Mouse (Mus musculus): ENCODE data around the gene Adamts12. TPM values are rescaled to one million over a fixed set of nuclear protein-coding genes. Genes with fewer than 3 reads are reported as not detected.

Gene Adamts12
- polyA plus RNA-seq, 1 experiment from 2014 or later: 0.72 TPM

DNA sequence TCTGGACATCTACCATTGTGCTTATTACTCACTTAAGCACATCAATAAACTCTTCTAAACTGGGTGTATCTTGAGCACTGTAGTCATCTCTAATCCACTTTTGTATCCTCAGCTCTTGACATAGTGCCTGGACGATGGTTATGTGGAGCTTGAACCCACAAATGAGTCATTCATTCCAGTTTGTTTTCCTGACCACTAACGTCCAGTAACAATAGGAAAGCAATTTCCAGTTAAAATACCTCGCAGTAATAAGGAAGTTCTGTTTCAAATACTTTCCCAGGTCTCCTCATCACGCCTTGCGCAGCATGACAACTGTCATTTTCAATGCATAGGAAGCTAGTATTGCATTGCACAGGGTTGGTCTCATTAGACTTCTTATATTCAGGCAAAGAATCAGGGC lies 21.8 kb upstream of the Adamts12 start:
- Histone ChIP-seq H3K4me1 (no peaks in the 10 kb centered on the region), H3K9ac (no peak overlapping the region), H3K9me3 (replicated peaks) (no peaks in the 10 kb centered on the region), H3K27me3 (peaks cover 6% of the 10 kb centered on the region), H3K4me3 (no peak overlapping the region), H3K27ac (no peak overlapping the region), H3K4me2 (no peak overlapping the region), H3K36me3 (ENCODE audit: poor library complexity, severe bottlenecking) (no peaks in the 10 kb centered on the region)
- ATAC-seq: no peak
- WGBS: 82% methylated on average over 5 of the region's 5 CpGs

DNA sequence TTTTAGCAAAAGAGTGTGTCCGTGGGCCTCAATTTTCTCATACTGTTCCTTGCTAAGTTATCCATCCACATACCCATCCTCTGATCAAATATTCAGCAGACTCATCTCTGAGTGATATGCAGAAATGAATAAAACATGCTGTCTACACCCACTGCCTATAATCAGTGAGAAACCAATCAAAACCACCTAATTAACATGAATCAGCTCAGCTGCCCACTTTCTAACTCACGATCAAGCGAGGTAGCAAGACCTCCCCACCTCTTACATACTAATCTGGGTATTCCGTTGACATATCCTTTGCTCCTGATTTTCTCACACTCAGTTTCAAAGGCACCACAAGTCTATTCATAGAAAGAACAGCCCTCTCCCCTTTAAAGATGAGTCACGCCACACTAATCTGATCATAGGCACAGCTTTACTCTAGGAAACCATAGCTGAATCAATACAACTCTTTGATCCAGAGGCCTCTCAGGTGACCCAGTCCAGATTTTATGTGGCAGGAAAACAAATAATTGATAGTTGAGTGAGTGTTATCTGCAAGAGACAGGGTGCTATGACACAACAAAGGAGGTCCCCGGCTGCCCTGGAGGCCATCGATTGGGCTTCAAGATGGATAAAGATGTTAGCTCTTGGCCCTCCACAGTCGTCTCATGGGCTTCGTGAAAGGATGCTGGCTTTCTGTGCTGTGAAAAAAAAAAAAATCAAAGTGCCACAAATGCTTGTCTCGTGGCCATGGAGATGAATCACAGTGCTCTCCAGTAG lies 10.7 kb upstream of the Adamts12 start:
- Histone ChIP-seq H3K27ac (no peak overlapping the region), H3K36me3 (ENCODE audit: poor library complexity, severe bottlenecking) (no peaks in the 10 kb centered on the region), H3K9ac (no peak overlapping the region), H3K27me3 (no peaks in the 10 kb centered on the region), H3K4me1 (no peaks in the 10 kb centered on the region), H3K4me2 (no peak overlapping the region), H3K4me3 (no peak overlapping the region), H3K9me3 (replicated peaks) (no peaks in the 10 kb centered on the region)
- peak; percentile 4; the same call in 1 of the 2 replicates for ATAC-seq
- WGBS: 66% methylated on average over 10 of the region's 10 CpGs

DNA sequence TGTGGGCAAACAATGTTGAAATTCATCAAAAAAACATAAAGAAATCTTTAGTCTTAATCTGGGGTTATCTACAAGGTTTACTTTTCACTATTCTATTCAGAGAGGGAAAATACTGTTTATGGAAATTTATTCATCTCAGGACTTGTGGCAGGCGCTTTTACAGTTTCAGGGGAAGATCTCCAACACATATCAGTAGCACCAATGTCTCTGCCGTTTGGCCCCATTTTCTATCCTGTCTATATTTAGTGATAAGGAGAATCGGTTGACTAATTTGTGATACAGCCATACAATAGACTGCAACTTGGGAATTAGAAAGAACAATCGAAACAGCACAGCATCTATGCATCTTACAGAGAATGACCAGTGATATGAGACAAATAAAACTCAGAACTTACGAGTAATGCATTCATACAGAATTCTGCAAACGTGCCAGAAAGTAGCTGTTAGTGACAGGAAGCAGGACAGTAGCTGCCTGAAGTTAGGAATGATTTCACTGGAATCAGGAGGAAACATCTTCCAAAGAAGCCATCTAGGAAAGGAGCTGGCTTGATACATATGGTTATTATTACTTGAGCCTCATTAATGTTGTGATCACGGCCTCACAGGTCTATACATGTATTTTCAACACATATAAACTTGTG lies 10.0 kb upstream of the Adamts12 start:
- WGBS: 83% methylated on average over 7 of the region's 7 CpGs
- no peaks in the 10 kb centered on the region for H3K36me3 ChIP-seq (ENCODE audit: poor library complexity, severe bottlenecking)
- H3K4me1 ChIP-seq: no peaks in the 10 kb centered on the region
- H3K4me3 ChIP-seq: no peak overlapping the region
- no peaks in the 10 kb centered on the region for H3K9me3 ChIP-seq (replicated peaks)
- no peak overlapping the region for H3K4me2 ChIP-seq
- no peaks in the 10 kb centered on the region for H3K27me3 ChIP-seq
- no peak for ATAC-seq
- no peak overlapping the region for H3K27ac ChIP-seq
- no peak overlapping the region for H3K9ac ChIP-seq

DNA sequence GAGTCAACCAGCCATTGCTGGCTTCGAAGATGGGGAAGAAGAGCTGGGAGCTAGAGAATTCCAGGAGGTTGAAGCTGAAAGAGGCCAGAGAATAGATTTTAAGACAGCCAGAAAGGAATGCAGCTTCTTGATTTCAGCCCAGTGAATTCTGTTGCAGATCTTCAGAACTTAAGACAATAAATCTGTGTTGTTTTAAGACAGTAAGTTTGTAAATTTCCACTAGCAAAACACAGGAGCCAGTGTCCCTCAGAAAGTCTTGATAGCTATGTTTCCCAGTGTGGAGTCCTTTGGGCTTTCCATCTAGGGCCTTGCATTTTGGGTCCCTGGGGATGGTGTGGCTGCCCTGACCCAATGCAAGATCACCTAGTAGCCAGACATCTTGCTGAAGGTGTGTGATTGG lies 1.7 kb upstream of the Adamts12 start:
- WGBS: 89% methylated on average over 1 of the region's 1 CpGs
- H3K27me3 ChIP-seq: no peaks in the 10 kb centered on the region
- no peak overlapping the region for H3K4me3 ChIP-seq
- no peaks in the 10 kb centered on the region for H3K36me3 ChIP-seq (ENCODE audit: poor library complexity, severe bottlenecking)
- no peak overlapping the region for H3K9ac ChIP-seq
- H3K9me3 ChIP-seq (replicated peaks): no peaks in the 10 kb centered on the region
- no peak overlapping the region for H3K27ac ChIP-seq
- H3K4me2 ChIP-seq: no peak overlapping the region
- no peak for ATAC-seq
- peaks cover 27% of the 10 kb centered on the region for H3K4me1 ChIP-seq

DNA sequence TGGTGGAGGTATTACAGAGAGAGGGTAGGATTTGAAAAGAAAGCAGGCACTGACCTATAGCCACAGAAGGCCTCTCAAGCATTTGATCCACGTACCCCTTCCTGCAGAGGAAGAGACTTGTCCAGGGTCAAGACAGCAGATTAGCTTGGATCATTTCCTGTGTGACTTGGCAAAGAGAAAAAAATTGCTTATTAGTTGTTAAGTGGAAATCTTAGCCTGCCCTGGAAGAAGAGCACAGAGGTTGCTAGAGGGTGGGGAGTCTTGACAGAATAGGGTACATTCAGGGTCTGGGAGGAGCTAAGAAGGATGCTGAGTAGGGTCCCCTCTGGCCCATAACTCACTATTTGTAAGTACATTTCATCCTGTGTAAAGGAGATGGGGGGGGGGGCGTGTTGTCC lies 431 bp upstream of the Adamts12 start:
- H3K4me3 ChIP-seq: 0 out of 2 replicates have a peak overlapping the region, but pooled peaks have one; percentile 28
- WGBS: 28% methylated on average over 2 of the region's 2 CpGs
- H3K9me3 ChIP-seq (replicated peaks): no peaks in the 10 kb centered on the region
- H3K9ac ChIP-seq: no peak overlapping the region
- H3K36me3 ChIP-seq (ENCODE audit: poor library complexity, severe bottlenecking): no peaks in the 10 kb centered on the region
- peaks cover 27% of the 10 kb centered on the region for H3K4me1 ChIP-seq
- peak overlapping the region; percentile 58 for H3K4me2 ChIP-seq
- ATAC-seq: no peak
- no peaks in the 10 kb centered on the region for H3K27me3 ChIP-seq
- H3K27ac ChIP-seq: no peak overlapping the region; the same call in 1 of the 2 replicates

DNA sequence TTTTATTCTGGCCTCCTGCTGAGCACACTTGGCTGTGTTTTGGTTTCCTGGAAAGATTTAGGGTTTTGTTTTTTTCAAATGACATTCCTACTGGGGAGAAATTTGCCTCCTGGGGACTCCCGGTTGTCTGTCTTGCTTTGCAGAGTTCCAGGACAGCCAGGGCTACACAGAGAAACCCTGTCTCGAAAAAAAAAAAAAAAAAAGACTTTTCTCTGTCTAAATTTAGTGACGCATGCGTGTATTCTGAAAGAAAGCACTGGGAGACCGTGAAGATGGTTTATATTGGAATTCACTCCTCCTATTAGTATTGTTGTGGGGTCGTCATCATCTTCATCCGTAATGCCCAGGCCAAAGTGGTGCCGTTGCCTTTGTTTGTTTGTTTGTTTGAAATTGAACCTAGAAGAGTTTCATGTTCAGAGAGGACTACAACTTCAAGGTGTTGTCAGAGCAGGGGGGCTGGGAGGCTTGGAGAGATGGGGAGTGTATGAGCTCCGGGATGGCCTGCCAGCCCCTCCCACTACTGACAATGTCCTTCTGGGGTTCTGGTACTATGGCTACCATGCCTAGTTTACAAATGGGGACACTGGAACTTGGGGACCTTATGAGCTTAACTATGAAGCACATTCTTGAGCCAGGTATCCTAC lies 1.1 kb downstream of the Adamts12 start:
- 12% methylated on average over 9 of the region's 9 CpGs for WGBS
- Histone ChIP-seq H3K27me3 (no peaks in the 10 kb centered on the region), H3K36me3 (ENCODE audit: poor library complexity, severe bottlenecking) (no peaks in the 10 kb centered on the region), H3K4me1 (peaks cover 27% of the 10 kb centered on the region), H3K4me2 (peak overlapping the region; percentile 58), H3K9me3 (replicated peaks) (no peaks in the 10 kb centered on the region), H3K4me3 (peak overlapping the region; percentile 28), H3K27ac (no peak overlapping the region), H3K9ac (no peak overlapping the region)
- 0 out of 2 replicates have a peak, but pooled peaks have one; percentile 24 for ATAC-seq

DNA sequence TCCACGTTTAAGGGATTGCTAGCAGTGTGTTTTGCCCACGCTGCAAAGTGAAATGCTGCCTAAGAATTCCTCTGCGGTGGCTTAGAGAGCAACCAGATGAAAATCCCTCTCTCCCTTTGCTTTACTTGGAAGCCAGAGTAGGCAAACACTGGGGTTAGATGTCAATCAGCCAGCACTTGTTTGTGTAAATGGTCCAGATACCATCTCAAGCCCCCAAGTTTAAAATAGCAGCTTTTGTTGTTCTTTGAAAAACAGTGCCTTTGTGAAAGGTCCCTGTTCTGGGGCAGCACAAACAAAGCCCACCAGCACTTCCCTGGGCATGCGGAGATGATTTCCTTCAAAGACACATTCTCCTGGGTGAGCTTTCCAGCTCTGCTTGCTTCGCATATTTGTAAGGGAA lies 1.7 kb downstream of the Adamts12 start:
- H3K9ac ChIP-seq: no peak overlapping the region
- no peak for ATAC-seq
- H3K36me3 ChIP-seq (ENCODE audit: poor library complexity, severe bottlenecking): no peaks in the 10 kb centered on the region
- H3K27ac ChIP-seq: no peak overlapping the region; the same call in 1 of the 2 replicates
- peak overlapping the region; percentile 28 for H3K4me3 ChIP-seq
- H3K27me3 ChIP-seq: no peaks in the 10 kb centered on the region
- peak overlapping the region; percentile 58 for H3K4me2 ChIP-seq
- 13% methylated on average over 5 of the region's 5 CpGs for WGBS
- no peaks in the 10 kb centered on the region for H3K9me3 ChIP-seq (replicated peaks)
- peaks cover 27% of the 10 kb centered on the region for H3K4me1 ChIP-seq

DNA sequence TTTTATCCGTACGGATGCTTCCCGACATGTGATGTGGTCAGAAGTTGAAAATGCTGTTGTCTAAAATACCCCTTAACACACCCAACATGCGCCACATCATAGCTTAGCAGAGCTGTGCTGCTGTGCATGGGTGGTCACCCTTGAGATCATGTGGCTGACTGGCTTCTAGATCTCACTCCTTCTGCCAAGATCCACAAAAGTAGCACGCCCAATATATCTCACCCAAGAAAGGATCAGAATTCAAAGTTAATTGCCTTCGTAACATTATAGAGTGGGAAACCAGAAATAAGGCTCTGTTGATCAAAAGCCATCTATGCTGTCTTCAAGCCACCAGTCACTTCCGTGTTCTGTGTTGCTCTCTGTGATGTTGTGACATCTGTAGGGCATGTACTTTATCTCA lies 3.3 kb downstream of the Adamts12 start:
- Histone ChIP-seq H3K9me3 (replicated peaks) (no peaks in the 10 kb centered on the region), H3K9ac (no peak overlapping the region), H3K4me1 (peaks cover 27% of the 10 kb centered on the region), H3K4me3 (no peak overlapping the region), H3K36me3 (ENCODE audit: poor library complexity, severe bottlenecking) (no peaks in the 10 kb centered on the region), H3K4me2 (no peak overlapping the region), H3K27me3 (no peaks in the 10 kb centered on the region), H3K27ac (no peak overlapping the region)
- ATAC-seq: no peak
- WGBS: 84% methylated on average over 7 of the region's 7 CpGs

DNA sequence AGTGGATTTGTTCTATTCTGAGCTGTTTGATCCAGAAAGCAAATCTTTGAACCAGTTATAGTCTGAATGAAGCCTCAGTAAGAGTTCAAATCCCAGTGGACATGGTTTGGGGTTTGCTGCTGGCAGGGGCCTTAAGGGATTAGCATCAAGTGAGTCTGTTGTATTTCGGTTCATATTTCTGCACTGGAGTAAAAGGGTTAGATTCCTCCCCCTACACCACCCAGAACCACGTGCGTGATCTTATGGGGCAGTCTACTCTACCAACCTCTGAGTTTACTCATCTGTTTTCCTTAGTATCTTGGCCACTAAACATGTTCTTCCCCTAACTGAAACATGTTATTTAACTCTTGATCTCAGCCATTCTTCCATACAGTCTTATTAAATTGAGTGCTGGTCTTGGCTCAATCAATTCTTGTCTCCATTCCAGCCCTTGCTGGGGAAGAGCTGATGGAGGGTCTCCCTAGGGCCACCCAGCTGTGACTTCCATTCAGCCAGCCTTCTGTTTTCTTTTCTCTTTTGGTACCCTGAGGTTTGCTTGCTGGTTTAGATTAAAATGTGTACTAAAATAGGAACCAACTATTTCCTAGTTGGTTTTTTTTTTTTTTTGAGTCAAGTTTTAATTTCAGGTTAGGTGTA lies 11.3 kb downstream of the Adamts12 start:
- H3K27me3 ChIP-seq: no peaks in the 10 kb centered on the region
- 87% methylated on average over 3 of the region's 3 CpGs for WGBS
- no peak for ATAC-seq

DNA sequence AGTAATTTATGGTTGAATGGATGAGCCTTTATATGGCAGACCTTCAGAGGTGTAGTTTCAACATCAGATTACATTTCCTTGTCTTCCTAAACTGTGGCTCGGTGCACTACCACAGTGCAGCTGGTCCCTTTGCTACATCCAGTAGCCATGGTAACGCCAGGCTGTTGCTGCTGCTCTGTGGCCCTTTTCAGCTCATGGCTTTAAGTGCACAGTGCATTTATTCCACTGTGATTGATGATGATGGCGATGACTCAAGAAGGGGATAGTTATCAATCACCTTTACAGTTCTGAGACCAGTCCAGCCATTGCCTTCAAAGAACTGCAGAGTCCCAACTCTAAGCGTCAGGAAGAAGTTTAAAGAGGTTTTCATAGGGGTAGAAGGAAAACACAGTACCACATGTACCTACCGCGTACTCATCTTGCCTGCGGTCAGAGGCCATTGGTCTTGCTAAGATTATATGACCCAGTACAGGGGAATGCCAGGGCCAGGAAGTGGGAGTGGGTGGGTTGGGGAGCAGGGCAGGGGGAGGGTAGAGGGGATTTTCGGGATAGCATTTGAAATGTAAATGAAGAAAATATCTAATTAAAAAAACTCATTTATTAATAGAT lies 18.5 kb downstream of the Adamts12 start:
- H3K9ac ChIP-seq: no peak overlapping the region
- no peaks in the 10 kb centered on the region for H3K9me3 ChIP-seq (replicated peaks)
- ATAC-seq: peak; percentile 85; the same call in 1 of the 2 replicates
- H3K4me1 ChIP-seq: 0 out of 2 replicates have a peak, but pooled peaks cover 4% of the 10 kb centered on the region
- H3K4me3 ChIP-seq: no peak overlapping the region
- H3K4me2 ChIP-seq: no peak overlapping the region
- H3K27me3 ChIP-seq: no peaks in the 10 kb centered on the region
- no peaks in the 10 kb centered on the region for H3K36me3 ChIP-seq (ENCODE audit: poor library complexity, severe bottlenecking)
- 76% methylated on average over 8 of the region's 8 CpGs for WGBS
- no peak overlapping the region for H3K27ac ChIP-seq

More for the DNA sequence above, 11.3 kb downstream of the Adamts12 start:
- no peak overlapping the region for H3K4me3 ChIP-seq
- H3K36me3 ChIP-seq (ENCODE audit: poor library complexity, severe bottlenecking): no peaks in the 10 kb centered on the region
- H3K9ac ChIP-seq: no peak overlapping the region
- H3K9me3 ChIP-seq (replicated peaks): no peaks in the 10 kb centered on the region
- no peak overlapping the region for H3K27ac ChIP-seq
- no peaks in the 10 kb centered on the region for H3K4me1 ChIP-seq
- H3K4me2 ChIP-seq: no peak overlapping the region

DNA sequence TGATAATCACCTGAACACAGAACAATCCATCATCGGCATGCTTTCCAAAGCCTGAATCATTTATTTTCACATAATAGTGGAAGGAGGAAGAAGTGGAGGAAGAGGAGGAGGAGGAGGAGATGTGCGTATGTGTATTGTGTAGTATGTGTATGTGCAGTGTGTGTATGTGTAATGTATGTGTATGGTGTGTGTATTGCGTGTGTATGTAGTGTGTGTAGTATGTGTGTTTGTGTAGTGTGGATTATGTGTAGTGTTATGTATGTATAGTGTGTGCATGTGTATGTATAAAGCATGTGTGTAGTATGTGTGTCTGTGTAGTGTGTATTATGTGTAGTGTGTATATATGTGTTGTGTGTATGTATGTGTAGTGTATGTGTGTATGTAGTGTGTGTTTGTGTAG lies 19.1 kb downstream of the Adamts12 start:
- ATAC-seq: 0 out of 2 replicates have a peak, but pooled peaks have one; percentile 16
- H3K36me3 ChIP-seq (ENCODE audit: poor library complexity, severe bottlenecking): no peaks in the 10 kb centered on the region
- H3K9me3 ChIP-seq (replicated peaks): no peaks in the 10 kb centered on the region
- H3K4me3 ChIP-seq: no peak overlapping the region
- H3K4me2 ChIP-seq: no peak overlapping the region
- H3K27me3 ChIP-seq: no peaks in the 10 kb centered on the region
- H3K4me1 ChIP-seq: 0 out of 2 replicates have a peak, but pooled peaks cover 4% of the 10 kb centered on the region
- WGBS: 88% methylated on average over 3 of the region's 3 CpGs
- no peak overlapping the region for H3K27ac ChIP-seq
- no peak overlapping the region for H3K9ac ChIP-seq

All from forebrain, embryonic 13.5 days (tissue).